ENCODE assay signal across 35 mouse cellular contexts in genomic region chr16:71054258-71054657, GRCm38 (mm10).
"Had no signal": no experiment of that assay in that cellular context is flagged by ENCODE, and none has a peak within 500 bp of the region (broad histone marks: within the 10 kb centered on the region; RNA-seq: fewer than 3 reads in every experiment).

No protein-coding gene starts in this region.

- H3K27ac ChIP-seq: heart, embryonic 13.5 days; heart, embryonic 15.5 days; hindbrain, embryonic 10.5 days; hindbrain, embryonic 12.5 days; hindbrain, embryonic 13.5 days; hindbrain, embryonic 14.5 days; hindbrain, embryonic 15.5 days; hindbrain, postnatal 0 days; intestine, embryonic 15.5 days; kidney, embryonic 15.5 days; kidney, postnatal 0 days; layer of hippocampus, adult 2 months; left cerebral cortex, adult 2 months had no signal

- H3K4me1 ChIP-seq: heart, embryonic 12.5 days; heart, embryonic 13.5 days; heart, embryonic 15.5 days; hindbrain, embryonic 10.5 days; hindbrain, embryonic 12.5 days; hindbrain, embryonic 13.5 days; hindbrain, embryonic 15.5 days; intestine, embryonic 15.5 days; kidney, embryonic 15.5 days had no signal

- H3K9me3 ChIP-seq: heart, embryonic 12.5 days; heart, embryonic 13.5 days; heart, embryonic 15.5 days; hindbrain, embryonic 10.5 days; hindbrain, embryonic 12.5 days; hindbrain, embryonic 13.5 days; hindbrain, embryonic 15.5 days; intestine, embryonic 15.5 days; kidney, embryonic 15.5 days had no signal

- H3K27me3 ChIP-seq: heart, embryonic 12.5 days; heart, embryonic 13.5 days; heart, embryonic 15.5 days; hindbrain, embryonic 12.5 days; hindbrain, embryonic 13.5 days; hindbrain, embryonic 15.5 days; intestine, embryonic 15.5 days; kidney, embryonic 15.5 days had no signal

- DNase-seq: heart, postnatal 10 days; heart, postnatal 14 days; heart, postnatal 36 days; heart, postnatal 4 days; kidney, adult 11 months; kidney, adult 18-20 months; kidney, adult 2 months; kidney, adult 8-10 months; kidney, adult 9 months; kidney, postnatal 10 days; kidney, postnatal 14 days; kidney, postnatal 25 days; kidney, postnatal 36 days; kidney, postnatal 4 days; layer of hippocampus, adult 9-11 months; layer of hippocampus, postnatal 36 days had no signal

- H3K4me2 ChIP-seq: heart, embryonic 11.5 days; heart, embryonic 12.5 days; heart, embryonic 13.5 days; heart, embryonic 15.5 days; hindbrain, embryonic 12.5 days; hindbrain, embryonic 13.5 days; hindbrain, embryonic 14.5 days; hindbrain, embryonic 15.5 days; intestine, embryonic 15.5 days; kidney, embryonic 15.5 days had no signal

- H3K4me3 ChIP-seq: heart, embryonic 12.5 days; heart, embryonic 13.5 days; heart, embryonic 15.5 days; hindbrain, embryonic 10.5 days; hindbrain, embryonic 12.5 days; hindbrain, embryonic 13.5 days; hindbrain, embryonic 15.5 days; intestine, embryonic 15.5 days; kidney, embryonic 15.5 days; layer of hippocampus, adult 2 months; left cerebral cortex, adult 2 months had no signal

- ATAC-seq: hindbrain, embryonic 16.5 days; hindbrain, postnatal 0 days; inflammation-experienced regulatory T-cells, adult 6 months; intestine, embryonic 15.5 days; intestine, embryonic 16.5 days; intestine, postnatal 0 days had no signal

- H3K36me3 ChIP-seq: heart, embryonic 12.5 days; heart, embryonic 13.5 days; heart, embryonic 15.5 days; hindbrain, embryonic 10.5 days; hindbrain, embryonic 12.5 days; hindbrain, embryonic 13.5 days; hindbrain, embryonic 15.5 days; intestine, embryonic 15.5 days; kidney, embryonic 15.5 days had no signal

- H3K9ac ChIP-seq: heart, embryonic 12.5 days; heart, embryonic 13.5 days; heart, embryonic 15.5 days; hindbrain, embryonic 12.5 days; hindbrain, embryonic 13.5 days; hindbrain, embryonic 14.5 days; hindbrain, embryonic 15.5 days; intestine, embryonic 15.5 days; kidney, embryonic 15.5 days had no signal
